Mouse (Mus musculus) cortical plate, adult 2 months (tissue): ENCODE data around the gene Ids.

Experiments used
- CTCF ChIP-seq: fragments of 200-500 bp; IDR thresholded peaks from 2 replicates; pipeline ENCODE4 v1.5.1; 2011; ENCODE audit warnings: mild to moderate bottlenecking, control low read depth, low read length; ENCODE audit not compliant: insufficient read depth; ENCODE audit errors: extremely low read depth
- POLR2A ChIP-seq: fragments of 200-500 bp; IDR thresholded peaks from 2 replicates; pipeline ENCODE4 v1.6.1; 2011; ENCODE audit warnings: mild to moderate bottlenecking, low read length, control low read depth; ENCODE audit not compliant: insufficient read depth; ENCODE audit errors: extremely low read depth

GRCm38 (mm10) chrX:70314949-70315641 lies 49.8 kb downstream of the Ids start:
- TF ChIP-seq CTCF (no peak), POLR2A (no peak)
